Mouse (Mus musculus) limb, embryonic 14.5 days (tissue): Measurements from ENCODE around the gene Pnpla7. TPM values are rescaled to one million over a fixed set of nuclear protein-coding genes. Genes with fewer than 3 reads are reported as not detected.

ENCODE experiments used
- ATAC-seq: fragments of 200-750 bp; cut with Nextera tagmentation; 2 replicates; pipeline ENCODE4 v1.8.0; 2017; ENCODE audit warnings: low read depth, moderate number of reproducible peaks, moderate TSS enrichment; ENCODE audit not compliant: low FRiP score
- DNase-seq: peaks from one replicate; pipeline ENCODE4 v3.0.0-alpha.2; 2015; ENCODE audit warnings: low spot score
- H3K27ac ChIP-seq: fragments of 300-500 bp; sonication (generic); replicated peaks from 2 replicates; pipeline ENCODE4 v1.5.1; 2014; ENCODE audit warnings: low read depth, mild to moderate bottlenecking, low read length, moderate library complexity, mixed read lengths
- H3K27me3 ChIP-seq: fragments of 300-500 bp; sonication (generic); 2 replicates; pipeline ENCODE4 v1.6.1; 2014; ENCODE audit warnings: low read length, mixed read lengths; ENCODE audit not compliant: control insufficient read depth, insufficient read depth
- H3K36me3 ChIP-seq: fragments of 300-500 bp; sonication (generic); 2 replicates; pipeline ENCODE4 v1.6.1; 2014; ENCODE audit warnings: mild to moderate bottlenecking, low read length, moderate library complexity, mixed read lengths; ENCODE audit not compliant: control insufficient read depth, insufficient read depth
- H3K4me1 ChIP-seq: fragments of 300-500 bp; sonication (generic); 2 replicates; pipeline ENCODE4 v1.6.1; 2014; ENCODE audit warnings: antibody characterized with exemption, low read length, mixed read lengths; ENCODE audit not compliant: control insufficient read depth, insufficient read depth
- H3K4me2 ChIP-seq: fragments of 300-500 bp; sonication (generic); replicated peaks from 2 replicates; pipeline ENCODE4 v1.6.1; 2014; ENCODE audit warnings: low read depth, mild to moderate bottlenecking, low read length, moderate library complexity; ENCODE audit not compliant: severe bottlenecking
- H3K4me3 ChIP-seq: fragments of 300-500 bp; sonication (generic); replicated peaks from 2 replicates; pipeline ENCODE4 v1.5.1; 2014; ENCODE audit warnings: low read length
- H3K9ac ChIP-seq: fragments of 300-500 bp; sonication (generic); 2 replicates; pipeline ENCODE4 v1.6.1; 2014; ENCODE audit warnings: mild to moderate bottlenecking, low read depth, low read length, moderate library complexity; ENCODE audit not compliant: severe bottlenecking
- H3K9me3 ChIP-seq: fragments of 300-500 bp; sonication (generic); 2 replicates; pipeline ENCODE4 v1.6.1; 2016; ENCODE audit warnings: low read length; ENCODE audit not compliant: control insufficient read depth
- POLR2A ChIP-seq: fragments of 200-500 bp; IDR thresholded peaks from 2 replicates; pipeline ENCODE4 v1.8.0; 2012; ENCODE audit warnings: inconsistent platforms, mild to moderate bottlenecking, moderate library complexity, borderline replicate concordance; ENCODE audit not compliant: insufficient read depth, insufficient read length; ENCODE audit errors: extremely low read depth
- WGBS: fragments of 180-500 bp; shearing (Covaris S2); extraction: QIAGEN DNeasy Blood & Tissue Kit; methylation state at CpG from one replicate; pipeline ENCODE4 v1.1.7; 2014; 5-methylcytosine and 5-hydroxymethylcytosine counted together
- polyA plus RNA-seq, 2 experiments: library from polyadenylated mRNA; depleted of rRNA in 1 of 2; stranded (reverse) in 1 of 2; unstranded in 1 of 2; fragments of >200 nt; fragmentation: Nextera tagmentation in 1 of 2; extraction: Ambion mirVana in 1 of 2; gene quantifications; 2 replicates each; pipeline versions ENCODE4 v1.2.1 to v1.2.3; 2012 to 2014

Pnpla7 gene
- 11.1 and 12.0 TPM in 2 replicates for polyA plus RNA-seq (2012; rRNA removed)
- 7.9 and 9.0 TPM in 2 replicates for polyA plus RNA-seq (2014; fragmentation: Nextera tagmentation; extraction: Ambion mirVana)

DNA sequence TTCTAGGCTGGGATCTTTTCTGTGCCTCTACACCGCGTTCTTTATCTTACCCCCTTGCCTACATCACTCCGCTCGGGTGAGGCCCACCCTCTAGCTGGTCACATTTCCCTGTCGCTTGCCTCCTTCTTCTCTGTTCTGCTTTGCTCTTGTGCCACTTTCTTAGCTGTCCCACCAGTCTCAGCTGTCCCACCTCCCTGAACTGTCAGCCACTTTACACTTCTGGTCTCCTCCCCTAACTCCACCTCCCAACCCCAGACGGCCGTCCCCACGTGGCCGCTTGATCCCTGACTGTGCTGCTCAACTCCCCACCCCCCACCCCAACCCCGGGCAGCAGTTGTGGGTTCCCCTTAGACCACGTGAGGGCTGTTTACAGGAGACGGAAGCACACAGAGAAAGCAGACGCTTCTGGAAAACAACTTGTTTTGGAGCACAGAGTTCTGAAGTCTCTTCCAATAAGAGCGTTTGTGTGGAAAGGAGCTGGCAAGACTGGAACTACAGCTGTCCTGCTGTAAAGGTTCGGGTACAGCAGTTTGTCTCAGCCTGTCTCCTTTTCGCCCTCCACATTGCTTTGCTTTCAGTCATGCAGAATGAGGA is at the start of gene Pnpla7:
Pnpla7 (plus strand) TSS at position 330 of the 594 bp plus-strand sequence.
- DNase-seq (peak; percentile 75), ATAC-seq (peak; percentile 62)
- peak within 1 kb of the TSS; percentile 61 for H3K9ac ChIP-seq
- peak within 1 kb of the TSS; percentile 86 for H3K27ac ChIP-seq
- no peaks in the 10 kb centered on the region for H3K27me3 ChIP-seq
- H3K4me2 ChIP-seq: peak within 1 kb of the TSS; percentile 98
- no peaks in the 10 kb centered on the region for H3K9me3 ChIP-seq
- peaks cover 9% of the 10 kb centered on the region for H3K4me1 ChIP-seq
- peaks cover 17% of the 10 kb centered on the region for H3K36me3 ChIP-seq
- H3K4me3 ChIP-seq: peak within 1 kb of the TSS; percentile 53
- TF ChIP-seq POLR2A: no peak
- 1% methylated on average over 16 of the region's 16 CpGs for WGBS

DNA sequence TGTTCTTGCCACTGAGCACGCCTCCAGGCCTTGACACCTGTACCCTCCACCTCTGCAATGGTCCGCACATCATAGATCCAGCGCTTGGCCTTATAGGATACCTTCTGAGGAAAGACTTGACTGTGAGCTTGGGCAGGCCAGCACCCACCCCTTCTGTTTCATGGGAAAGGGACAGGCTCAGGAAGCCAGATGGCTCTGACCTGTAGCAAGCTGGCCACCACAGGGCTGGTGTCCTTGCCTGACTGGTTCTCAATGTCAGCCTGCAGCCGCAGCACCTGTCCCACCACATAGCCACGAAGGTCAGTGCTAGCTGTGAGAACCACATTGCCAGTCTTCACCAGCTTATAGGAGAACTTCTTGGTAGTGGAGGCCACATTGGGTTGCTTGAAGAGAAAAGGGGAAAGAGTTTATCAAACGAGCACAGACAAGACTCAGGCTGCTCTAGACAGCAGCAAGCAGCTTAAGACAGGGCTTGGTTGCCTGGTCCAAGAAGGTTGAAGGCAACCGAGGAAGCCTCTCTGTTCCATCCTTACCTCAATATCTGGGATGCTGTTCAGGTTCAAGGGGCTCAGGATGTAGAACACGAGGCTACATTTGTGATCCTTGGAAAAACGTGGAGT is 49.4 kb upstream of the Pnpla7 start:
- ATAC-seq: no peak
- H3K4me1 ChIP-seq: no peaks in the 10 kb centered on the region
- H3K4me2 ChIP-seq: no peak overlapping the region
- 74% methylated on average over 9 of the region's 9 CpGs for WGBS
- no peaks in the 10 kb centered on the region for H3K9me3 ChIP-seq
- H3K27me3 ChIP-seq: no peaks in the 10 kb centered on the region
- no peak for TF ChIP-seq POLR2A
- 0 out of 2 replicates have a peak, but pooled peaks cover 3% of the 10 kb centered on the region for H3K36me3 ChIP-seq
- no peak overlapping the region for H3K4me3 ChIP-seq
- no peak overlapping the region for H3K27ac ChIP-seq
- no peak for DNase-seq
- H3K9ac ChIP-seq: no peak overlapping the region

DNA sequence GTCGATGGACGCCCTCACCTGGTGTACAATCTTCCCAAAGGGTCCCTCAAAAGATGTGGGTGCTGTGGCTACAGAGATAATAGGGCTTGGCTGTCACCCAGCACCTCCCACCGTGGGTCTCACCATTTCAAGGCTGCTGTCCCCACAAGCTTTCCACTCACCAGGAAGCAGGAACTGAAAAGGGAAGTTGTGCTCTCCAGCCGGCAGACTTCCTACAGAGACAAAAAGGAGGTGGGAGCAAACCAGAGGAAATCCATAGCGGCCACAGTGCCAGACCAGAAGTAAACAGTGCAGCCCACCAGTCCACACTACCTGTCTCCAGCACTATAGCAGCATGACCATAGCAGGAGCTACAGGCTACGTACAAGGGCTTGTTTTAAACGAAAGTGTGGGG is 48.9 kb upstream of the Pnpla7 start:
- ATAC-seq (no peak), DNase-seq (no peak)
- Histone ChIP-seq H3K27me3 (no peaks in the 10 kb centered on the region), H3K4me2 (no peak overlapping the region), H3K4me3 (no peak overlapping the region), H3K27ac (no peak overlapping the region), H3K36me3 (0 out of 2 replicates have a peak, but pooled peaks cover 3% of the 10 kb centered on the region), H3K4me1 (no peaks in the 10 kb centered on the region), H3K9me3 (no peaks in the 10 kb centered on the region), H3K9ac (no peak overlapping the region)
- 72% methylated on average over 7 of the region's 7 CpGs for WGBS
- no peak for TF ChIP-seq POLR2A

DNA sequence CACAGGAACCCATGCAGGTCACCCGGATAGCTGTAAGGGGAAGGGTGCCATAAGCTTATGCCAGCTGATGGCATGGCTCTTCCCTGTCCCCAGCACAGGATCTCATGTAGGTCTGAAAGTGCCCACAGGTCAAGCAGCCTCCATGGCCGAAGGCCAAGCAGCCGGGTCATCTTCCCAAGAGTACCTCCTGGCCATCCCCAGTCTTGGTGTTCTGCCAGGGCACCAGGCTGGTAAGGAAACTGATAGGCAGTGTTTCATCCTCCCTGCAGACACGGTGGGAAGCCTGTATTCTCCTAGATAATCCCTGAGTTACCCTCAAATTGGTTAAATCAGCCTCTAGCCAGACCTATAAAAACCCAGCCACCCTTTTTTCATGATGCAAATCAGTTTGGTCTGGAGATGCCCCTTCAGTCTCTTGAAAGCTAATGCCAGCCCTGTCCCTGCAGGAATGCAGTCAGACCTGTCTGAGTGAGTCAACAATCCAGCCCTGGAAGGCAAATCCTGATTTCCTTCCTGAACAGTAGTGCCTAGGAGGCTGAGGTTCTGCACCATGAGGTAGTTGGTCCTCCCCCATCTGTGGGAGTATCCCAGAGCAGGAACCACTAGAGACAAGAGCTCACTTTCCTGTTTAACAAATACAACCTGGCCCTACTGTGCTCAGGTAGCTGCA is 47.9 kb upstream of the Pnpla7 start:
- Histone ChIP-seq H3K9ac (no peak overlapping the region), H3K27ac (no peak overlapping the region), H3K27me3 (no peaks in the 10 kb centered on the region), H3K4me2 (no peak overlapping the region), H3K36me3 (0 out of 2 replicates have a peak, but pooled peaks cover 3% of the 10 kb centered on the region), H3K4me3 (no peak overlapping the region), H3K9me3 (no peaks in the 10 kb centered on the region), H3K4me1 (no peaks in the 10 kb centered on the region)
- DNase-seq (no peak), ATAC-seq (no peak)
- no peak for TF ChIP-seq POLR2A
- 65% methylated on average over 4 of the region's 4 CpGs for WGBS

DNA sequence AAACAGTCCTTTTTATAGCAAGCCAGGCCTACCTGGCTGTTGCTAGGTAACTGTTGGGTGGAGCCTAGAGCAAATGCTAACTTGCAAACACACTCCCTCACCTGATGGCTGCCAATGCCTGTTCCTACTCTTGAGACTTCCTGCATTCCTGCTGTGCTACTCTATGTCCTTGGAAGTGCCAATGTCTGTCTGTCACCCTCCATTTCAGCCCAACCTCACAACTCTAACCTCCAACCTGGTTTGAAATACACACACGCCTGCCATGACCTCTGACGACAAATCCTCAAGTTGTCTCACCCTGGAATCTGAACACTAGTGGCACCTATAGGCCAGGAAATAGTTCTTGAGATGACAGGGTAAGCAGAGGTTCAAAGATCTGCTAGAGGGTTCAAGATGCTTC is 46.7 kb upstream of the Pnpla7 start:
- Histone ChIP-seq H3K9ac (no peak overlapping the region), H3K9me3 (no peaks in the 10 kb centered on the region), H3K36me3 (0 out of 2 replicates have a peak, but pooled peaks cover 3% of the 10 kb centered on the region), H3K4me2 (no peak overlapping the region), H3K27me3 (no peaks in the 10 kb centered on the region), H3K4me1 (peaks cover 1% of the 10 kb centered on the region), H3K4me3 (no peak overlapping the region), H3K27ac (no peak overlapping the region)
- ATAC-seq: no peak
- 52% methylated on average over 2 of the region's 2 CpGs for WGBS
- DNase-seq: no peak
- TF ChIP-seq POLR2A: no peak
